Mouse (Mus musculus): ENCODE measurements around the gene Ccdc163. TPM values are rescaled to one million over a fixed set of nuclear protein-coding genes. Genes with fewer than 3 reads are reported as not detected.

Gene Ccdc163
- polyA plus RNA-seq, 2 experiments, result 9.1 to 16.0 TPM

DNA sequence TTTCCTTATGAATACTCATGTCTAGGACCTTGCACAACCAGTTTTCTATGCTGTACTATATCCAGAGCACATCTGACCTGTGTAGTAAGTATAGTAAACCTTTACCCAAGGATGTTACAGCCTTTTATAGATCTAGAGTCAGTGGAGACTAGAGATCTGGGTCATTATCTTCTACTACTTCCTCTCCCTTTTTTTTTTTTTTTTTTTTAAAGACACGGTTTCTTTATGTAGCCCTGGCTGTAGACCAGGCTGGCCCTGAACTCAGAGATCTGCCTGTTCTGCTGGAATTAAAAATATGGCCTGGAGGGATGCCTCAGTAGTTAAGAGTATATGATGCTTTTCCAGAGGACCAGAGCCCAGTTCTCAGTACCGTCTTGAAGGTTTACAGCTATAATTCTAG is 53.6 kb downstream of the Ccdc163 start:
- Histone ChIP-seq H3K9ac (replicated peaks) (no peak overlapping the region), H3K4me3 (ENCODE audit: insufficient read depth in 1 of 2, low read depth in 2 of 2, low read length in 2 of 2) (no peak overlapping the region), H3K36me3 (replicated peaks; ENCODE audit: control insufficient read depth, insufficient read depth, low read depth) (no peaks in the 10 kb centered on the region), H3K4me2 (ENCODE audit: low read depth) (no peak overlapping the region), H3K4me1 (replicated peaks; ENCODE audit: control insufficient read depth in 2 of 2, insufficient read depth in 2 of 2, low read length in 1 of 2) (0 out of 4 replicates have a peak, but pooled peaks cover 0 to 2% of the 10 kb centered on the region in 2 experiments), H3K9me3 (ENCODE audit: control insufficient read depth, low read length) (no peaks in the 10 kb centered on the region), H3K27me3 (ENCODE audit: control insufficient read depth, insufficient read depth, low read length) (no peaks in the 10 kb centered on the region), H3K27ac (no peak overlapping the region)
- DNase-seq (ENCODE audit: low read depth in 3 of 3, low spot score in 3 of 3), result no peak
- ATAC-seq (ENCODE audit: insufficient read depth), result no peak
- WGBS (ENCODE audit: insufficient replicate concordance), result 51% methylated on average over 2 of the region's 2 CpGs
- no peak for TF ChIP-seq EP300 (IDR thresholded peaks at IDR 0.05; ENCODE audit: low read depth)
- TF ChIP-seq CTCF (IDR thresholded peaks at IDR 0.05; ENCODE audit: low read depth), result no peak

DNA sequence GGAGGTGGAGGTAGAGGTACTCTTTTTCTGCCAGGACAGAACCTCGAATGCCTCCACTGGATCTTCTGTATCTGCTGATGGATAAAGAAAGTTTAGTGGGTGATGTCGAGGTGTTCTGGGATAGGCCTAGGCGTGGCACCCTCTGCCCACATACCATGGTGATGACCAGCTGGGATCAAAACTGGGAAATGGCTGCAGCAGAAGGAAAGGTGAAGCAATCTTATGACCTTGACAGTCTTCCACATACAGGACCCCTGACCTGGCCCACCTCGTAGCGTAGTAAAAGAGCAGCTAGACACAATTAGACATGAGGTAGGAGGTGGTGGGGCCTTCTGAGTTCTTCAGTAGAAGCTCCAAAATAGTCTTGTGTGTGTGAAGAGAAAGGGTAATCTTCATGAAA is 55.7 kb downstream of the Ccdc163 start:
- Histone ChIP-seq H3K4me1 (replicated peaks; ENCODE audit: control insufficient read depth in 2 of 2, insufficient read depth in 2 of 2, low read length in 1 of 2) (peaks cover 0 to 5% of the 10 kb centered on the region in 2 experiments; a peak in 3 of 4 replicates), H3K4me2 (ENCODE audit: low read depth) (no peak overlapping the region), H3K4me3 (ENCODE audit: insufficient read depth in 1 of 2, low read depth in 2 of 2, low read length in 2 of 2) (no peak overlapping the region), H3K9ac (replicated peaks) (no peak overlapping the region), H3K27ac (no peak overlapping the region), H3K27me3 (ENCODE audit: control insufficient read depth, insufficient read depth, low read length) (no peaks in the 10 kb centered on the region), H3K36me3 (replicated peaks; ENCODE audit: control insufficient read depth, insufficient read depth, low read depth) (no peaks in the 10 kb centered on the region), H3K9me3 (ENCODE audit: control insufficient read depth, low read length) (no peaks in the 10 kb centered on the region)
- TF ChIP-seq CTCF (IDR thresholded peaks at IDR 0.05; ENCODE audit: low read depth) (no peak), EP300 (IDR thresholded peaks at IDR 0.05; ENCODE audit: low read depth) (no peak)
- WGBS (ENCODE audit: insufficient replicate concordance), result 70% methylated on average over 5 of the region's 5 CpGs
- DNase-seq (ENCODE audit: low read depth in 3 of 3, low spot score in 3 of 3) (no peak), ATAC-seq (ENCODE audit: insufficient read depth) (no peak)

DNA sequence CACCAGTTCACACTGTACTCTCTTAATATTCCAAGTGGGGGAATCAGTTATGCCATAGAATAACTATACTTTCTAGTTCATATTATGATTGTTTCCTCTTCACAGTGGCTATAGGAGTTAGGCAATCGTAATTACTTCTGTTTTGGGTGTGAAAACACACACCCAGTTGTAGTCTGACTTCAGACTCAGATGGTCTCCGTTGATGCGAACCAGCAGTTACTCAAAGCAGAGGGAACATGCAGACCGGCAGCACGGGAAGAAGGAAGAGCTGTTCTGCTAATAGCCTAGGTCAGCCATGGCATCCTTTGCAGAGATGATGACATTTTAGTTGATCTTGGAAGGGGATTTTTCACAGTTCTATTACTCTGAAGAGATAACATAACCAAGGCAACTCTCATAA is 60.2 kb downstream of the Ccdc163 start:
- Histone ChIP-seq H3K9me3 (ENCODE audit: control insufficient read depth, low read length) (no peaks in the 10 kb centered on the region), H3K9ac (replicated peaks) (no peak overlapping the region), H3K4me1 (replicated peaks; ENCODE audit: control insufficient read depth in 2 of 2, insufficient read depth in 2 of 2, low read length in 1 of 2) (peaks cover 0 to 7% of the 10 kb centered on the region in 2 experiments; a peak in 3 of 4 replicates), H3K36me3 (replicated peaks; ENCODE audit: control insufficient read depth, insufficient read depth, low read depth) (no peaks in the 10 kb centered on the region), H3K27ac (no peak overlapping the region), H3K4me3 (ENCODE audit: insufficient read depth in 1 of 2, low read depth in 2 of 2, low read length in 2 of 2) (no peak overlapping the region), H3K27me3 (ENCODE audit: control insufficient read depth, insufficient read depth, low read length) (no peaks in the 10 kb centered on the region), H3K4me2 (ENCODE audit: low read depth) (no peak overlapping the region)
- ATAC-seq (ENCODE audit: insufficient read depth) (no peak), DNase-seq (ENCODE audit: low read depth in 3 of 3, low spot score in 3 of 3) (no peak)
- TF ChIP-seq CTCF (IDR thresholded peaks at IDR 0.05; ENCODE audit: low read depth), result no peak
- no peak for TF ChIP-seq EP300 (IDR thresholded peaks at IDR 0.05; ENCODE audit: low read depth)
- WGBS (ENCODE audit: insufficient replicate concordance), result 69% methylated on average over 5 of the region's 5 CpGs

DNA sequence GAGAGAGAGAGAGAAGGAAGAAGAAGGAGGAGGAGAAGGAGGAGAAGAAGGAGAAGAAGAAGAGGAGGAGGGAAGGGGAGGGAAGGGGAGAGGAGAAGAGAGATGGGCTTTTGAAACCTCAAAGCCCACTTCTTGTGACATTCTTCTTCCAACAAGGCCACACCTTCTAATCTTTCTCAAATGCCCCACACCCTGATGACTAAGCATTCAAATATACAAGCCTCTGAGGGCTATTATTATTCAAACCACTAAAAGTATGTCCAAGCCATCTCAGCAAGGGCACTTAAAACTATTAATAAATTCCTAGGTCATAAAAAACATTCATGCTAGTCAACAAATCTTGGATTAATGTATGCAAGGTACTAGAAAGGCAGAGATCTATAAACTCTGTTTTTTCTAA is 60.8 kb downstream of the Ccdc163 start:
- H3K36me3 ChIP-seq (replicated peaks; ENCODE audit: control insufficient read depth, insufficient read depth, low read depth), result no peaks in the 10 kb centered on the region
- TF ChIP-seq CTCF (IDR thresholded peaks at IDR 0.05; ENCODE audit: low read depth) (no peak), EP300 (IDR thresholded peaks at IDR 0.05; ENCODE audit: low read depth) (no peak)
- no peak overlapping the region for H3K27ac ChIP-seq
- no peaks in the 10 kb centered on the region for H3K9me3 ChIP-seq (ENCODE audit: control insufficient read depth, low read length)
- peaks cover 0 to 7% of the 10 kb centered on the region in 2 experiments; a peak in 3 of 4 replicates for H3K4me1 ChIP-seq (replicated peaks; ENCODE audit: control insufficient read depth in 2 of 2, insufficient read depth in 2 of 2, low read length in 1 of 2)
- no peaks in the 10 kb centered on the region for H3K27me3 ChIP-seq (ENCODE audit: control insufficient read depth, insufficient read depth, low read length)
- no peak for ATAC-seq (ENCODE audit: insufficient read depth)
- H3K4me3 ChIP-seq (ENCODE audit: insufficient read depth in 1 of 2, low read depth in 2 of 2, low read length in 2 of 2), result no peak overlapping the region
- no peak overlapping the region for H3K4me2 ChIP-seq (ENCODE audit: low read depth)
- peak in 1 of 3 experiments; percentile 3 for DNase-seq (ENCODE audit: low read depth in 3 of 3, low spot score in 3 of 3)
- no peak overlapping the region for H3K9ac ChIP-seq (replicated peaks)

DNA sequence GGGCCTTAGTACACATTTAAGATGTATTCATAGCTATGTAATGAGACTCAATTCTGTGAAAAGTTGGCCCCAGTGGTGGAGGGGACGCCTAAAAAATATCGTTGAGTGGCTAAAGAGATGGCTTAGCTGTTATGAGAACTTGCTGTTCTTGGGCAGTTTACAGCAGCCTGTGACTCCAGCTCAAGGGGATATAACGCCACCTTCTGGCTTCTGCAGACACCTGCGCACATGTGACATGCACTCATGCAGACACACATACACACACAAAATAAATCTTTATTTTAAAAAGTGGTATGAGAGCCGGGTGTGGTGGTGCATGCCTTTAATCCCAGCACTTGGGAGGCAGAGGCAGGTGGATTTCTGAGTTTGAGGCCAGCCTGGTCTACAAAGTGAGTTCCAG is 68.1 kb downstream of the Ccdc163 start:
- TF ChIP-seq CTCF (IDR thresholded peaks at IDR 0.05; ENCODE audit: low read depth) (peak; percentile 28), EP300 (IDR thresholded peaks at IDR 0.05; ENCODE audit: low read depth) (no peak)
- WGBS (ENCODE audit: insufficient replicate concordance), result 67% methylated on average over 5 of the region's 5 CpGs
- Histone ChIP-seq H3K9me3 (ENCODE audit: control insufficient read depth, low read length) (no peaks in the 10 kb centered on the region), H3K9ac (replicated peaks) (no peak overlapping the region), H3K36me3 (replicated peaks; ENCODE audit: control insufficient read depth, insufficient read depth, low read depth) (no peaks in the 10 kb centered on the region), H3K4me3 (ENCODE audit: insufficient read depth in 1 of 2, low read depth in 2 of 2, low read length in 2 of 2) (no peak overlapping the region), H3K27me3 (ENCODE audit: control insufficient read depth, insufficient read depth, low read length) (no peaks in the 10 kb centered on the region), H3K4me1 (replicated peaks; ENCODE audit: control insufficient read depth in 2 of 2, insufficient read depth in 2 of 2, low read length in 1 of 2) (no peaks in the 10 kb centered on the region), H3K4me2 (ENCODE audit: low read depth) (no peak overlapping the region), H3K27ac (no peak overlapping the region)
- no peak for DNase-seq (ENCODE audit: low read depth in 3 of 3, low spot score in 3 of 3)
- no peak for ATAC-seq (ENCODE audit: insufficient read depth)
